Mouse (Mus musculus) spleen, adult 2 months (tissue): ENCODE measurements around the gene Rasgrp3.

ENCODE experiments used
- CTCF ChIP-seq: fragments of 200-500 bp; IDR thresholded peaks from 2 replicates; pipeline ENCODE4 v1.5.1; 2011; ENCODE audit warnings: mild to moderate bottlenecking, inconsistent platforms; ENCODE audit not compliant: insufficient read depth, insufficient read length, insufficient replicate concordance; ENCODE audit errors: extremely low read depth
- POLR2A ChIP-seq: fragments of 200-500 bp; IDR thresholded peaks from 2 replicates; pipeline ENCODE4 v1.6.1; 2011; ENCODE audit warnings: low read depth, low read length, inconsistent platforms

- no peak for TF ChIP-seq POLR2A
- no peak for TF ChIP-seq CTCF
Measured at GRCm38 (mm10) chr17:75441260-75441830, 5.6 kb downstream of the Rasgrp3 start.
